Mouse (Mus musculus): Measurements from ENCODE around the gene Ythdf2. TPM values are rescaled to one million over a fixed set of nuclear protein-coding genes. Genes with fewer than 3 reads are reported as not detected.
"Not testable (repeated sequence)": the region's sequence is repeated elsewhere in the genome, so short reads cannot be mapped to it uniquely, and the experiment has no call there.

Ythdf2 gene
- polyA plus RNA-seq (2015; fragmentation: Nextera tagmentation; extraction: Ambion mirVana), result 126 TPM in 2 replicates

DNA sequence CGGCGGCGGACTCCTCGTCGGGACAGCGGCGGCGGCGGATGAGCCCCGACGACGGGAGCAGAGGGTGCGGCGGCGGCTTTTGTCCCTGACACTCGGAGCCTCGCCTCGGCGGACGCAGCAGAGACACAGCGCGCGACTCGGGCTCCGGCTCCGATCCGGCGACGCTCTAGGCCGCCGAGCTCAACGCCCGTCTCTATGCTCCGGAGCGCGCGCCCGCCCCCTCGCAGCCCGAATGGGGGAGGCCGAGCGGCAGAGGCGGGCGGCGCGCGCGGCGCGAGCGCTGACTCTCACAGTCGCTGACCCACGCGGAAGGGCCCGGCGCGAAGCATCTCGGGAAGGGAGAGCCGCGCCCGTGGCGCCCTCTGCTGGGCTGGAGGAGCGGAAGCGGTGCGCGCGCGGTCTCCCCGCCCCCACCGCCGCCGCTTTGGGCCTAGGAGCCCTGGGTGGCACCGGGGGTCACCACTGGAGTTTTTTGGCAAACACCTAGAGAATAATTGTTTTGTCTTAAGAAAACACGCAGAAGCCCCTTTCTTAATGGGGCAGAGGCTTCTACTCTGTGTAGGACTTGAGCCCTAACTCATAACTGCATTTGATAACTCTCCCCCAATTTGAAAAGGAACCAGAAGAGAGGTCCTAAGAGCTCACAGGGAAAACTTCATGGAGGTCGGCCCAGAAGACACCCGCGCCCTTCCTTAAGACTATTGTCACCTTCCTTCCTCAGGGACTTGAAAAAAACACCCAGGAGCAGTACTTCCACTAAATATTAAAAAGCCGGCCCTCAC is at the start of gene Ythdf2:
Gene Ythdf2 (minus strand): TSS at position 351 of the 782 bp plus-strand sequence.
- peak; percentile 99 for DNase-seq (ENCODE audit: low spot score)

DNA sequence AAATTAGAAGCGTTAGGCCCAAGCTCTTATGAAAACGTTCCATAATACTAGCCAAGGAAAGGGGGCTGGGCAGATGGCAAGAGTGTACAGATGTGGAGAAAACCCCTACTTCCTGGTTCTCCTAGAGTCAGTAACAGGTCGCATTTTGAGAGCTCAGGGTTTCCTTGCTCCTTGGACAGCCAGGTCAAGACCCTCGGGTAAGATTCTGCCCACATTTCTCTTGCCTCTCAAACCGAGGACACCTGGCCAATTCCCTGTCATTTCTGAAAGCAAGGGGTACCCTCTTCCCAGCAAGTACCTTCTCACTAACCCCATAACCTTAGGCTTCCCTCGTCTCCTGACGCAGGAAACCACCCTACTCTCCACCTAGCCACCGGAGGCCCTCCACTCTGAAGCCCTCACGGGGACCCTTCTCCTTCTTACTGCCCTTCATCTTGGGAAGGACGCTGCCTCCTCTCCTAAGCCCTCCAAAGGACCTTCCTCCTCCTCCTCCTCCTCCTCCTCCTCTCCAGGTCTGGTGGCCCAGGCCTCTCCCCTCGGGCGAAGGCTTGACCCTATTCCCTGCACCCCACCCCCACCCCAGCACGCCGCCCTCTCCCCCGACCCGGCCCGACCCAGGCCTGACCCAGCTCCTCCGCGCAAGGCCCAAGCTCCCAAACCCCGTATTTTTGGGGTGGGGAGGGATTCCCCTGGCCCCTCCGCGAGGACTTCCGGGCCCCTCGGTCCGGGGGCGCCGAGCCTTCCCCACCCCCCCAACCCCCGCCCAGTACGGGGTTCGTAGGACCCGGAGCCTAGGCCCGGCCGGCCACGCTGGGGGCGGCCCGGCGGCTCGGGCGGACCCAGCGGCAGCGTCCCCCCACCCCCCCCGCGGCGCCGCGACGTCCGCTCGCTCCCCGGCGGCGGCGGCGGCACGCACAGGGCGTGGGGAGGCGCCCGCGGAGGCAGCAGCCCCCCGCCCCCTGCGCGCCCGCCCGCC is 48.6 kb upstream of the Ythdf2 start:
- peak; percentile 77 for DNase-seq (ENCODE audit: low spot score)

DNA sequence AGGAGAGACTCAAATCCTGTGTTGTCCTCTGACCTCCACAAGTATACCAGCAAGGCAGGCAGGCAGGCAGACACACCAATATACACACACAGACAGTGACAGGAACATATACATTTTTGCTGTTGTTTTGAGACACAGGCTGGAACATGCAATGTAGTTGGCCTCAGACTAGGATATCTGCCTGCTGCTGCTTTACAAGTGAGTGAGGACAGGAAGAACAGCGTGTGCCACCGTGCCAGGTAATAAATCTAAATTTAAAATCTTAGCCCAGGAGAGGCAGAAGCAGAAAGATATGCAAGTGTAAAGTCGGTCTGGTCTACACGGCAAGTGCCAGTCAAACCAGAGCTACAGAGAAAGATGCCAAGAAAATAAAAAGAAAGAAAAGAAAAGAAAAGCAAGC is 47.1 kb upstream of the Ythdf2 start:
- DNase-seq (ENCODE audit: low spot score), result no peak

DNA sequence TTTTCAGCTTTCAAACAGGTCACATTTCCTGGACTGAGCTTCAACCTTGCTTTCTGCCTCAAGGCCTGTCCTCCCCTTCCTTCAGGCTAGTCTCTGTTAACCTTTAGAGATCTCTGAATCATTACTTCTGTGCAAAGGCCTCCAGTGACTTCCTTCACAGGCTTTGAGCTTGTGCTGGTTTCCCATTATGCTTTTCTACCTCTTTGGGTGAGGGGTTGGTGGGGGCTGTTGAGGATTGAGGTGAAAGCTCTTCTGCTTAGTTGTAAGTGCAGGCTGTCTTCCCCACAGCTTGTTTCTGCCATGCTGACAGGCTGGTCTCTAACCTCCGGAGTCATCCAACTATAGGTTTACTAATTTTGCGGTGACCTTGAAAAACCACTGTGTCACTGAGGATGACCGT is 44.3 kb upstream of the Ythdf2 start:
- no peak for DNase-seq (ENCODE audit: low spot score)

DNA sequence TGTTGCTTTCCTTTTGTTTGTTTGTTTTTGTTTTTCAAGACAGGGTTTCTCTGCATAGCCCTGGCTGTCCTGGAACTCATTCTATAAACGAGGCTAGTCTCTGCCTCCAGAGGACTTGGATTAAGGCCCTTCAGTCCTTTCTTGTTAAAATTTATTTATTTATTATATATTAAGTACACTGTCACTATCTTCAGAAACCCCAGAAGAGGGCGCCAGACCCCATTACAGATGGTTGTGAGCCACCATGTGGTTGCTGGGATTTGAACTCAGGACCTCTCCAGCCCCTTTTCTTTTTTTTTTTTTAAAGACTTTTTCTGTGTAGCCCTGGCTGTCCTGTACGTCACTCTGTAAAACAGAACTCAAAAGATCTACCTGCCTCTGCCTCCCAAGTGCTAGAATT is 42.9 kb upstream of the Ythdf2 start:
- no peak for DNase-seq (ENCODE audit: low spot score)

DNA sequence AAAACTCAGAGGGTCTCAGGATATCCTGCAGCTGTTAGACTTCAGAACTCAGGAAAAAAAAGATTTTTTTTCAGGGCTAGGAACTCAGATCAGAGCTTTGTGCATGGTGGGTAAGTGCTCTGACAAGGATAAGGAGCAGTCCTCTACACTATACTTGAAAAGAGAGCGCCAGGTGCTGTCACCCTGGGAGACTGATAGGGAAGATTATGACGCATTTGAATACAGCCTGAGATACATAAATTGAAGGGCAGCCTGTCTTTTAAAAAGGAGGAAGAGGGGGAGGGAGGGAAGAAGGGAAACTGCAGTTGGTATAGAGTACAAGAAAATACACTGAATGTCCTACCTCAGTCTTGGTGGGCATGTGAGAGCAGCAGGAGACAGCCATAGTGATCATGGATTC is 41.5 kb upstream of the Ythdf2 start:
- no peak for DNase-seq (ENCODE audit: low spot score)

DNA sequence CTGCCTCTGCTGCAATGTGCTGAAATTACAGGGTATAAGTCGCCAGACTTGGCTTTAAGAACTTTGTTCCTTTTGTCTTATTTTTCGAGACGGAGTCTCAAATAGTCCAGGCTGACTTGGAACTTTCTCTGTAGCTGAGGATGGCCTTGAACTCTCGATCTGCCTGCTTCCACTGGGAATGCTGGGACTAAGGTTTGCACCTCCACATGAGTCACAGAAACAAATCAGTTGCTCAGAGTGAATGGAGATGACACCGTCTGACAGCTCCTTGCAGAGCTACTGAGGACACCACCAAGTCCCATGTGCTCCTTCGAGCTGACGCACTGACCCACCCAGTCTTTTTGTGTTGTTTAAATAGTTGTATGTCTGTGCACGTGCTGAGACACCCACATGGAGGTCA is 41.0 kb upstream of the Ythdf2 start:
- no peak for DNase-seq (ENCODE audit: low spot score)

DNA sequence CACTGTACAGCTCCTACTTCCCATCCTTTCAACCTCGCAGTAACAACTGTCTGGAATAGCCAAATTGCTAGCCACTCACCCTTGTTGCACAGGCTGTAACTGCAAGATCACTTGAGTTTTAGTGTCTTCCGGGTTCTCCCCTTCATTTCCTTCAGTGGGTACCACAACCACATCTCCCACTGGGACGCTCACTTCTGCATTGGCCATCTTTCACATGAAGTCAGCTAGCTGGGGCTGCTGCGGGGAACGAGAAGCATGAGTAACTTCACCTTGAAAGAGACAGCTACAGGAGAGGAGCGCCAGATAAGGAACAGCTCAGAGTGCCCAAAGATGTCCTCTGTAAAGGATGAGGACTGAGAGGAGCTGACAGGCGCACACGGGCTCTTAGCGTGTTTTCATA is 39.5 kb upstream of the Ythdf2 start:
- no peak for DNase-seq (ENCODE audit: low spot score)

DNA sequence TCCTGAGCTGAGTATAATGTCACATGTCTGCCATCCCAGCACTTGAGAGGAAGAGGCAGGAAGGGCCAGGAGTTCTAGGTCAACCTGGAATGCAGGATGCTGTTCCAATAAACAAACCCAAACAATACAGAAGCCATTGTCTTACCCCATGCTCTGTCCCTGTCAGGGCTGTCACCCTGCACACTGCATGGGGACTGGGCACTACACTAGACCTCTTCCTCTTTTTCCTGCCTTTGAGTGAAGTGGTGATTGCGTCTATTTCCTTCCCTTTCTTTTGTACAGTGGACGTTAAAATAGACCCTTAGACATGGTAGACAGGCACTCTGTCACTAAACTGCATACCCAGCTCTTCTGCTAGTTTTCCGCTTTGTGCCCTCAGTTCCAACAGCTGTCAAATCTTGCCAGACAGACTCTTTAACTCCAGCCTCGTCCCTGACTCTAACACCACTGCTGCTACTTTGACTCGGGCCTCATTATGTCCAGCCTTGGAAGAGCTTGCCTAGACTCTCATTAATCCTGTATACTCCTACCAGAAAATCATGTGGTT is 35.4 kb upstream of the Ythdf2 start:
- no peak for DNase-seq (ENCODE audit: low spot score)

DNA sequence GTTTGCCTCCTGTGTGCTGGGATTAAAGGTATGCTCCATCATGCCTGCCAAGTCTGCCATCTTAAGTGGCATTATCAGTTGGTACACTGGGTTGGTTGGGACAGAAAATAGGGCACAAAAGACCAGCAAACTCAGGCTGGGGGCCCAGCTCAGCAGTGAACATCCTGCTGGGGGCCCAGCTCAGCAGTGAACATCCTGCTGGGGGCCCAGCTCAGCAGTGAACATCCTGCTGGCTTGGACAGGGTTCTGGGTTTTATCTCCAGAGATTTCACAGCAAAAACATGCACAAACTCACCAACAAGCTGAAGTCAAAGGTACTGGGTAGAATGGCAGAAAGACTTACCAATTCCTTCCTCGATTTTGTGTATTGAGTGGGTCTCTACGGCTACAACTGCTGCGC is 33.5 kb upstream of the Ythdf2 start:
- DNase-seq (ENCODE audit: low spot score), result peak; percentile 42

DNA sequence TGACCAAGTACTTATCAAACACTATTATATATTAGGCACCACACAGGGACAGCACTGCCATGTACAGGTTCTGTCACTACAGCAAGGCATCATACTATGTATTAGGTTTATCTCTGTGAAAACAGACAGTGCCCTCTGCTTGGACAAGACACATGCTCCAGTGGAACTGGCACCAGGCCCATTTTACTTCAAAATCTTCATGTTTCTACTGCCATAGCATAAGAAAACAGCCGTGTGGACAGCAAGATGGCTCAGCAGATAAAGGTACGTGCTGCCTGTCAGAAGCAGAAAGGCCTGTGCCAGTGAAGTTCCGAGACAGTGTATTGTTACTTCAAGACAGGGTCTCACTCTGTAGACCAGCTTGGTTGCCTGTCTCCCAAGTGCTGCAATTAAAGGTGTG is 29.1 kb upstream of the Ythdf2 start:
- no peak for DNase-seq (ENCODE audit: low spot score)

DNA sequence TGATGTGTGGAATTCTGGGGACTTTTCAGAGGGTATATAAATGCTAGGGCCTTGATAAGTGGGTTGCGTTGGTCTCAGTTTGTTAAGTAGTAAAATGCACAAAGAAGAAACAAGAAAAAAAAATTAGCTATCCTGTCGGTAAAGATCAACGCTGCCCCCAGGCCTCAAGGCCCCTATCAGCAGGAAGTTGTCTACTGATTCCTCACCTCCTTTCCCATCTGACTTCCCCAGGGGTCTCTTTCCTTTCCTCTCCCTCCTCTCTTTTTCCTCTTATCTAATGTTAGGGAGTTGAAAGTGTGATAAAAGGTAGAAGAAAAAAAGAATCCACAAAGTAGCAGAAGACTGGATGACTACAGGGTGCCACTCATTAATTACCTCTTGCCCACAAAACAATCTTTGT is 28.3 kb upstream of the Ythdf2 start:
- DNase-seq (ENCODE audit: low spot score), result no peak

DNA sequence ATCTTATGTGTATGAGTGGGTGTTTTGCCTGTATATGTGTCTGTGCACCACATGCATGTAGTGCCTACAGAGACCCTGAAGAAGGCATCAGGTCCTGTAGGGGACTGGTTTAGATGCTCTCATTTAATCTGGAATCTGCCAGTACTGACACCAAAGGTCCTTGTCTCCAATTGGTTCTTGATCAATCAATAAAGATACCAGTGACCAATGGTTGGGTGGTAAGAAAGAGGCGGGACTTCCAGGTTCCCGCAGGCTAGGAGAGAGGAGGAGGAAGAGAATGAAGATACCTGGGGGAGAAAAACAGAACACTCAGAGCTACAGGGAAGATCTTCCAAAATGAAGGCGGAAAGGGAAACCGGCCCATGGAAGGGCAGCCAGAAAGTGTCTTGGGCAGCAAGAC is 26.3 kb upstream of the Ythdf2 start:
- DNase-seq (ENCODE audit: low spot score), result no peak

DNA sequence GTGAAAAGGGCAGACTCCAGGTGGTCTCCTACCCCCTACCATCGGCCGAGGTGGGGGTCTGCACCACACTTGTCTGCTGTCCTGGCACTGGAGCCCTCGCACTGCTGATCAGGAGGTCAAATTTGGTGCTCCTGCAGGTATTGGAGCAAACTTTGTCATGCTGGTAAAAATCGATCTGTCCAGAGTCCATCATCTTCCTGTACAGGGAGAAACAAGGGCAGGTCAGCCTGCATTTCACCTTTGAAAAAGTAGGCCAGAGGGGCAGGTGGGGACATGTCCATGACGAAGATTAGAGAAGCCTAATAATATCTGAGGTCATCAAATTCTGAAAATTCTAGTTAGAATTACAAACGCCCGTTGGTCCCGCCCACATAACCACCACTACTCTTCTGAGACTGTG is 22.6 kb upstream of the Ythdf2 start:
- no peak for DNase-seq (ENCODE audit: low spot score)

DNA sequence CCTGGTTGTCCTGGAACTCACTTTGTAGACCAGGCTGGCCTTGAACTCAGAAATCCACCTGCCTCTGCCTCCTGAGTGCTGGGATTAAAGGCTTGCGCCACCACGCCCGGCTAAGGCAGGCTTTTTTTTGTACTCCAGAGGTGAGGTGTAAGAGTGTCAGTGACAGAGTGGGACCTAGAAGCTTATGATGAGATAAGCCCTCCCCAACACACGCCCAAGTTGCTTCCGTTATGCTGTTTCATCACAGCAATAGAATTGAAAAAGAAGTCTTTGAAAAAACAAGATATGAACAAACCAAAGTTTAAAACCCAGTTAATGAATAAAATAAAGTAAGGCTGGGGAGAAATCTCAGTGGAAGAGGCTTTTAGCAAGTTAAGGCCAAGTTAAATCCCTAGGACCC is 18.3 kb upstream of the Ythdf2 start:
- DNase-seq (ENCODE audit: low spot score), result no peak

DNA sequence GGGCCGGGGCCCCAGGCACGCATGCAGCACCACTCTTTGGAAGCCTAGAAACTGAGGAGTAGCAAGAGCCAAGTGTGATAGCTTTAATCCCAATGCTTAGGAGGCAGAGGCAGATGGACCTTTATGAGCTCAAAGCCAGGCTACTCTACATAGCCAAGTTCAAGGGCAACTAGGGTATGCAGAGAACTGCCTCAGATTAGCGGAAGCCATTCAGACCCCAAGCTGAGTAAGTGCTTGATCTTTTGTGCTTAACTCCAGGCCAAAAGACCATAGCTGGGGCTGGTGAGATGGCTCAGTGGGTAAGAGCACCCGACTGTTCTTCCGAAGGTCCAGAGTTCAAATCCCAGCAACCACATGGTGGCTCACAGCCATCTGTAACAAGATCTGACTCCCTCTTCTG is 9.9 kb upstream of the Ythdf2 start:
- not testable (repeated sequence) for DNase-seq (ENCODE audit: low spot score)

DNA sequence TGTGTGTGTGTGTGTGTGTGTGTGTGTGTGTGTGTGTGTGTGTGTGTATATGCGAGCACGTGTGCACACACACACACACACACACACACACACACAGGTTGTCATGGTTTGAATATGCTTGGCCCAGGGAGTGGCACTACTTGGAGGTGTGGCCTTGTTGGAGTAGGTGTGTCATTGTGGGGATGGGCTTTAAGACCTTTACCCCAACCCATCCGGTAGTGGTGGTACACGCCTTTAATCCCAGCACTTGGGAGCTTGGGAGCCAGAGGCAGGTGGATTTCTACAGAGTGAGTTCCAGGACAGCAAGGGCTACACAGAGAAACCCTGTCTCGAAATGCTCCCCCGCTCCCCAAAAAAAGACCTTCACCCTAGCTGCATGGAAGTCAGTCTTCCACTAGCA is 6.3 kb upstream of the Ythdf2 start:
- not testable (repeated sequence) for DNase-seq (ENCODE audit: low spot score)

DNA sequence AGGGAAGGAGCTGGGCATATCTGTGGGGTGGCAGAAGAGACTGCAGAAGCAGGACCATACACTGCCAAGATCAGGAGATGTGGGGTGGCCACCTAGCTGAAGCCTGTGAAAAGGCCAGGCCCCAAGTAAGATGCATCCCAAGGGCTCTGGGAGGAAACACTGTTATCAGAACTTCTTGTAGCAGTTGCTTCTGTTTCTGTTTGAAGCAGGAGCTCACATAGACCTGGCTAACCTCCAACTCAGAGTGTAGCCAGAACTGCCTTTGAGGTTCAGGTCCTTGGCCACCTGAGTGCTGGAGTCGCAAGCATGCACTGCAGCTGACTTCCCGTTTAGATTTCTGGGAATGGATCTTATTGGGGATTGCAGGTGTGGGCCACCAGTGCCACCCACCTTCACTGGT is 5.7 kb upstream of the Ythdf2 start:
- DNase-seq (ENCODE audit: low spot score), result no peak

DNA sequence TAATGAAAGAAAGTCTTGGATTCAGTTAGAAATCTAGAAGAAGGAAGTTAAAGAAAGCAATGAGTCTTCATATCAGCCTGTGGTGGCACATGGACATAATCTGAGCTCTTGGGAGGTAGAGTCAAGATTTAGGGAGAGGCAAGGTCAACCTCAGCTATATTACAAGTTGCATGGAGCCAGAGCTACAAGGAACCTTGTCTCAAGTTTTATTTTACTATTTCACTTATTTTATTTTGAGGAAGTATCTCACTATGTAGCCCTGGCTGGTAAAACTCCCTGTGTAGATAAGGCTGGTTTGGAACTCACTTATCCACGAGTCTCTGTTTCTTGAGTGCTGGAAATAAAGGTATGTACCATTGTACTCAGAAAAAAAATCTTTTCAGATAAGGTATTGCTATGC is 4.5 kb upstream of the Ythdf2 start:
- DNase-seq (ENCODE audit: low spot score), result no peak

DNA sequence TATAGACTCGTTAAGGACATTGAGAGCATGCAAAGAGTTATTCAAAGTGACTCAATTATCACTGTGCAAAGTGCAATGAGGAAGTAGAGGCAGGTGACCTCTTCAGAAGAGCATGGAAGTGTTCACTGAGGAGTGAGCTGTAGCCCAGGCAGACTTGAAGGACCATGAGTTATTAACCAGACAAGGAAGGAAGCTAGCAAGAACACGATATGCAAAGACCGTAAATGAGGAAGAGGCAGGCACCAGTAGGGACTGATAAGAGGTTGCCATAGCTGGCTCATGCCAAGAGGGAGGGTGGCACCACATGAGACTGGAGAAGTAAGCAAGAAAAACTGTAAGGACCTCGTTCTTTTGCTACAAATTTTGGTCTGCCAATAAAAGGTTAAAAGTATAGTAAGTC is 2.7 kb upstream of the Ythdf2 start:
- DNase-seq (ENCODE audit: low spot score), result no peak

DNA sequence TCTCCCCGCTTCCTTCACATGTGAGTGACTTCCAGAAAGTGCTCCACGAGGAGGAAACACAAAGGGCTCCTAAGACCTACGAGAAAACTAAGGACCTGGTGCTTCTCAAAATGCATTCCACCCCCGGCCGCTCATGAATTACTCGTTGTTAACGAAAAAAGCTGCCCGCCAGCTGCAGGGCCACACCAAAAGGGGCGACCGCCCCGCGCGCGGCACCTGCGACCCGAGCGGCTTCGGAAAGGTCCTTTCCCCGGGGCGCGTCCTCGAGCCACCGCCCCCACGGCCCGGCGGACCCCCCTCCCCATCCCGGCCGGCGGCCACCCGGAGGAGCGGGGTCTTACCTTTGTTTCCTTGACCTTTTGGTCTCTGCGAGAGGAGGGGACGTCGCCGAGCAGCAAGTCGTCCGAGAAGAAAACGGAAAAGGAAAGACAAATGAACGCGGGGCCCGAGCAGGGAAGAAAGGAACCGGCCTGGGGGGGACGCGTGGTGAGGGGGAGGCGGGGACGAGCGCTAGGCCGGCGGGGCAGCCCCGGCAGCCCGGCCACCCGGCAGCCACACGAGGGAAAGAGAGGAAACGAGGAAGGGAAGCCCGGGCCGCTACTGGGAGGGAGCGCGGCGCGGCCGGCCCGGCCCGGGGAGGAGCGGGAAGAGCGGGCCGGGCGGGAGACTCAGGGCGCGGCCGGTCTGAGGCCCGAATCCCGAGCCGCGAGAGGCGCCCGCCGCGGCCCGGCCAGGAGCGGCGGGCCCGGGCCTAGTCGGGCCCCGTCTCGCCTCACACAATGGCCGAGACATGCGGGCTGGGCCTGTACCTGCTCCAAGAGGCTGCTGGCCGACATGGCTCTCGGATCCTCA is 786 bp downstream of the Ythdf2 start:
- DNase-seq (ENCODE audit: low spot score), result peak; percentile 17

Data from thymus, postnatal 0 days (tissue).